Comparison of ENCODE assay signal across 25 mouse cellular contexts in the genomic region with DNA sequence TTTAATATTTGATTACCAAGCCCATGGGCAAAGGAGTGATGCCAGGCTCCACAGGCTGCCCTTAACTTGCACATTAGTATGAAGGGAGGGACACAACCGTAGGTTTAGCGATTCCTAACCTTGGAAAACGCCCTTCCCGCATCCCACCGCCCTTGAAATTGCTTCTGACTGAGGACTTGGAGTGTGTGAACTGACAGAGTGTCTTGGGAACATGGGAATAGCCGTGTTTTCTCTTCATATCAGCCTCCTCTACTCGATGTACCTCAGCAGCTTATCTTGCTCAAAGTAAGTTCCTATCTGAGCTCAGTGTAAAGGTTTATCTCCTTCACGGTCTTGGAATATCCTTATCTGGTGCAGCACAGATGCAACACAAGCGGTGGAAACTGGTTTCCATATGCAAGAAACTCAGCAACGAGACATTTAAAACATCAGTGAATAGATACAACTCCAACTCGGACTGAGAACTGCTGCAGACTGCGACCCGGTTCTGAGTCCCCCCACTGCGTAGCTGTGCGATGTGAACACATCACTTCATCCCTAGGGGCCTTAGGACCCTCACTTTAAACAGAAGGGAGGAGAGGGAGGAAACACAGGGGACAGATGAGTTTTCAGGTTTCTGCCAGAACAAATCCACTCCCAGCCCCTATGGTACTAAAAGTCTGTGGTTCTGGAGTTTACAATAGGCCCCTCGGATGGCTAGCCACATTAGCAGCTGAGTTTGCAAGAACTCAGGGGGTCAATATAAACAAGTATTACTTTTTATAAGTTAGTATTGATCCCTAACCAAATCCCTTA. TPM values are rescaled to one million over a fixed set of nuclear protein-coding genes. Genes with fewer than 3 reads are reported as not detected.
DNase-seq lines count a peak whose midpoint lies in the region; ATAC-seq and TF ChIP-seq lines count a peak whose summit lies in the region.
"Had no signal": no experiment of that assay in that cellular context is flagged by ENCODE, and none has a peak within 500 bp of the region (broad histone marks: within the 10 kb centered on the region; RNA-seq: fewer than 3 reads in every experiment).

No protein-coding gene starts in this region.

- H3K4me2 ChIP-seq in heart, embryonic 11.5 days: no peak overlapping the region
- no peak overlapping the region for H3K4me2 ChIP-seq in heart, embryonic 16.5 days (ENCODE audit: low read depth, low read length)
- no peak overlapping the region for H3K4me2 ChIP-seq in midbrain, embryonic 11.5 days
- H3K4me2 ChIP-seq in midbrain, embryonic 13.5 days (replicated peaks): no peak overlapping the region
- H3K4me2 ChIP-seq: embryonic facial prominence, embryonic 15.5 days; forebrain, embryonic 15.5 days; hindbrain, embryonic 15.5 days had no signal

- H3K4me1 ChIP-seq in heart, embryonic 11.5 days (ENCODE audit: control insufficient read depth, insufficient read depth, low read length): peaks cover 11% of the 10 kb centered on the region
- H3K4me1 ChIP-seq in heart, embryonic 16.5 days (ENCODE audit: control insufficient read depth, insufficient read depth, low read length): peaks cover 40% of the 10 kb centered on the region
- no peaks in the 10 kb centered on the region for H3K4me1 ChIP-seq in midbrain, embryonic 11.5 days (ENCODE audit: control insufficient read depth, insufficient read depth, low read length)
- H3K4me1 ChIP-seq in midbrain, embryonic 13.5 days (replicated peaks): no peaks in the 10 kb centered on the region
- H3K4me1 ChIP-seq: forebrain, embryonic 15.5 days; hindbrain, embryonic 15.5 days had no signal

- no peak overlapping the region for H3K4me3 ChIP-seq in gastrocnemius, adult 2 months
- H3K4me3 ChIP-seq in heart, embryonic 11.5 days (ENCODE audit: low read depth, low read length): no peak overlapping the region
- no peak overlapping the region for H3K4me3 ChIP-seq in heart, embryonic 16.5 days (ENCODE audit: low read length)
- no peak overlapping the region for H3K4me3 ChIP-seq in midbrain, embryonic 11.5 days (ENCODE audit: low read depth, low read length)
- H3K4me3 ChIP-seq in midbrain, embryonic 13.5 days (replicated peaks): no peak overlapping the region
- H3K4me3 ChIP-seq: embryonic facial prominence, embryonic 15.5 days; erythroblast, embryonic 14.5 days; forebrain, embryonic 15.5 days; hindbrain, embryonic 15.5 days had no signal

- H3K9ac ChIP-seq in heart, embryonic 11.5 days (ENCODE audit: low read depth, low read length): 0 out of 2 replicates have a peak overlapping the region, but pooled peaks have one; percentile 47
- no peak overlapping the region for H3K9ac ChIP-seq in heart, embryonic 16.5 days (ENCODE audit: low read length)
- no peak overlapping the region for H3K9ac ChIP-seq in midbrain, embryonic 11.5 days (ENCODE audit: low read length)
- no peak overlapping the region for H3K9ac ChIP-seq in midbrain, embryonic 13.5 days (replicated peaks)
- H3K9ac ChIP-seq: embryonic facial prominence, embryonic 15.5 days; forebrain, embryonic 15.5 days; hindbrain, embryonic 15.5 days had no signal

- no peak for TF ChIP-seq CTCF in gastrocnemius, adult 2 months (IDR thresholded peaks at IDR 0.05)

- H3K9me3 ChIP-seq in heart, embryonic 11.5 days (replicated peaks; ENCODE audit: control insufficient read depth, low read length): no peaks in the 10 kb centered on the region
- no peaks in the 10 kb centered on the region for H3K9me3 ChIP-seq in heart, embryonic 16.5 days (replicated peaks; ENCODE audit: control insufficient read depth, low read length)
- no peaks in the 10 kb centered on the region for H3K9me3 ChIP-seq in midbrain, embryonic 11.5 days (ENCODE audit: control insufficient read depth, low read length)
- no peaks in the 10 kb centered on the region for H3K9me3 ChIP-seq in midbrain, embryonic 13.5 days
- H3K9me3 ChIP-seq: embryonic facial prominence, embryonic 15.5 days; forebrain, embryonic 15.5 days; G1E; hindbrain, embryonic 15.5 days had no signal

- no peaks in the 10 kb centered on the region for H3K27me3 ChIP-seq in heart, embryonic 11.5 days (ENCODE audit: control insufficient read depth, insufficient read depth, low read length)
- H3K27me3 ChIP-seq in heart, embryonic 16.5 days (ENCODE audit: control insufficient read depth, insufficient read depth, low read length): no peaks in the 10 kb centered on the region
- no peaks in the 10 kb centered on the region for H3K27me3 ChIP-seq in midbrain, embryonic 11.5 days (ENCODE audit: control insufficient read depth, insufficient read depth, low read length)
- H3K27me3 ChIP-seq in midbrain, embryonic 13.5 days: no peaks in the 10 kb centered on the region
- H3K27me3 ChIP-seq: embryonic facial prominence, embryonic 15.5 days; forebrain, embryonic 15.5 days; hindbrain, embryonic 15.5 days had no signal

- WGBS in heart, embryonic 11.5 days (ENCODE audit: insufficient replicate concordance): 51% methylated on average over 16 of the region's 16 CpGs
- WGBS in heart, embryonic 16.5 days: 50% methylated on average over 16 of the region's 16 CpGs
- 88% methylated on average over 16 of the region's 16 CpGs for WGBS in midbrain, embryonic 11.5 days
- WGBS in midbrain, embryonic 13.5 days: 89% methylated on average over 16 of the region's 16 CpGs

- DNase-seq in gastrocnemius, adult 2 months: no peak
- no peak for DNase-seq in gastrocnemius, postnatal 25 days
- DNase-seq in heart, postnatal 36 days: no peak
- no peak for DNase-seq in heart, adult 9 months (ENCODE audit: low spot score in 2 of 2)
- peak; percentile 56 for DNase-seq in midbrain, embryonic 11.5 days (ENCODE audit: low spot score, missing footprints)
- DNase-seq: adrenal gland, adult 8-10 months; adrenal gland, postnatal 36 days; B cell, adult 2 months; cerebellum, adult 11 months; cerebellum, adult 8-10 months; cerebellum, postnatal 14 days; embryo, embryonic 11 days; gastrocnemius, postnatal 14 days; kidney, adult 8-10 months had no signal

- ATAC-seq in heart, embryonic 11.5 days (replicated peaks; ENCODE audit: insufficient number of reproducible peaks, low FRiP score, low TSS enrichment): no peak
- no peak for ATAC-seq in heart, embryonic 16.5 days (replicated peaks; ENCODE audit: extremely low read depth, insufficient read depth, low FRiP score)
- ATAC-seq in midbrain, embryonic 11.5 days (ENCODE audit: low FRiP score): no peak
- no peak for ATAC-seq in midbrain, embryonic 13.5 days
- ATAC-seq: CD4-positive, CD25-positive, alpha-beta regulatory T cell, adult 4 months; forebrain, embryonic 15.5 days; intestine, embryonic 16.5 days had no signal

- no peaks in the 10 kb centered on the region for H3K36me3 ChIP-seq in heart, embryonic 11.5 days (ENCODE audit: control insufficient read depth, insufficient read depth, low read length)
- H3K36me3 ChIP-seq in heart, embryonic 16.5 days (ENCODE audit: control insufficient read depth, insufficient read depth): no peaks in the 10 kb centered on the region
- H3K36me3 ChIP-seq in midbrain, embryonic 11.5 days (ENCODE audit: control insufficient read depth, insufficient read depth, low read length): no peaks in the 10 kb centered on the region
- H3K36me3 ChIP-seq in midbrain, embryonic 13.5 days: no peaks in the 10 kb centered on the region
- H3K36me3 ChIP-seq: embryonic facial prominence, embryonic 15.5 days; forebrain, embryonic 15.5 days; G1E; hindbrain, embryonic 15.5 days had no signal

- intact Hi-C loops in gastrocnemius, adult 2 months (cut with DNase I): no loop called here
- intact Hi-C loops in heart, postnatal 36 days (cut with DNase I): no loop called here

- H3K27ac ChIP-seq in gastrocnemius, adult 2 months: peak overlapping the region; percentile 86
- H3K27ac ChIP-seq in heart, embryonic 11.5 days (ENCODE audit: low read depth, low read length): peak overlapping the region; percentile 36; the same call in 1 of the 2 replicates
- H3K27ac ChIP-seq in heart, embryonic 16.5 days (ENCODE audit: low read length): peak overlapping the region; percentile 63
- no peak overlapping the region for H3K27ac ChIP-seq in midbrain, embryonic 11.5 days (ENCODE audit: low read depth, low read length)
- H3K27ac ChIP-seq in midbrain, embryonic 13.5 days: no peak overlapping the region
- H3K27ac ChIP-seq: embryonic facial prominence, embryonic 15.5 days; forebrain, embryonic 15.5 days; hindbrain, embryonic 15.5 days had no signal

RNA-seq across cellular contexts. Expression of gene Zfp366, which starts 43.0 kb away (rescaled TPM):
- 1 to 10 TPM; 3.1 to 7.8 TPM for total RNA-seq in gastrocnemius, adult 2 months (2021)
- total RNA-seq in gastrocnemius, postnatal 25 days (2021): 1 to 10 TPM; 3.4 to 3.9 TPM
- 0.11 and 0.25 TPM in 2 replicates for polyA plus RNA-seq in heart, embryonic 11.5 days (2014; fragmentation: Nextera tagmentation; extraction: Ambion mirVana)
- 10 to 100 TPM in 1 of 2 experiments, 1 to 10 TPM in 1; 7.5 to 12.1 TPM for total RNA-seq in heart, postnatal 36 days (2021)
- polyA plus RNA-seq in heart, embryonic 16.5 days (2015; fragmentation: Nextera tagmentation; extraction: Ambion mirVana): 0.66 and 0.75 TPM in 2 replicates
- polyA plus RNA-seq in midbrain, embryonic 11.5 days (2014; fragmentation: Nextera tagmentation; extraction: Ambion mirVana): 0.75 and 0.87 TPM in 2 replicates
- 0.54 and 0.62 TPM in 2 replicates for polyA plus RNA-seq in midbrain, embryonic 13.5 days (2015; fragmentation: Nextera tagmentation; extraction: Ambion mirVana)
- total RNA-seq: granulocyte monocyte progenitor cell, adult 5-6 weeks had no signal
- polyA plus RNA-seq: erythroblast, embryonic 14.5 days; G1E had no signal

Comparison
In these comparisons a context has a peak if more than half of its experiments do, and no peak if none do; other contexts are left out.
1. H3K27ac ChIP-seq: peak in gastrocnemius, adult 2 months (single experiment), heart, embryonic 11.5 days (single experiment) and heart, embryonic 16.5 days (single experiment); none in midbrain, embryonic 11.5 days (single experiment) and midbrain, embryonic 13.5 days (single experiment).